Mouse (Mus musculus) ES-E14 (cell line): ENCODE measurements around the gene Mpnd.

Source experiments
- HCFC1 ChIP-seq: IDR thresholded peaks from 2 replicates; pipeline ENCODE4 v1.6.1; 2012; ENCODE audit warnings: low read length, inconsistent platforms, borderline replicate concordance; ENCODE audit not compliant: insufficient read depth
- MAFK ChIP-seq: IDR thresholded peaks from 2 replicates; pipeline ENCODE4 v1.6.1; 2014; ENCODE audit warnings: mild to moderate bottlenecking, low read depth, low read length, inconsistent platforms; ENCODE audit not compliant: insufficient read depth
- ZC3H11A ChIP-seq: IDR thresholded peaks from 2 replicates; pipeline ENCODE4 v1.6.1; 2012; ENCODE audit warnings: low read depth, mild to moderate bottlenecking, inconsistent platforms, low read length, borderline replicate concordance
- ZNF384 ChIP-seq: IDR thresholded peaks from 2 replicates; pipeline ENCODE4 v1.6.1; 2012; ENCODE audit warnings: low read depth, low read length, inconsistent platforms

DNA sequence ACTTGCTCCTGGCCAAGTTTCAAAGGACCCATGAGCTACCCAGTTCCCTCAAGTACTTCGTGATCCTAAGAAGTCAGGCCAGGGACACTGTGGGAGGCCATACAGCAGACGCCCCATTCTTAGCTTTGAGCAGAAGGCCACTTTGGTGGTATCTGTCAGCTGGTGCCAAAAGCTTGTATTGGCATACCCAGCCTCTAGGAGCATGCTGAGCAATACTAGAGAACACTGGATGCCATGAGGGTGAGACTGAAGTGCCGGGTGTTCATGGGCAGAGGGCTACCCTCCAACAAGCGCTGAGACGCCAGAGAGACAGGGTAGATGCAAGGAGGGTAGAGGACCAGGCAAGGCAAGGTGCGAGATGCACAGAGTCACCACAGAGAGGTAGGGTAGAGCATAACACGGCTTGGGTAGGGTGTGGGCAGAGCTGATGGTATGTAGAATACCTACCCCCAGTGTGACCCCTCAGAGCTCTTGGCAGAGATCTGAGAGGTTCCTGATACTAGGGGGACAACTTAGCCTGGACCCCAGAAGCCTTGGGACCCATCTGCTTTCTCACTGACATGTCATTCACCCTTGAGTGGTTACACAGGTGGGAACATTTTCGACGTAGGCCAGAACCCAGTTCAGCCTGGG lies 24.8 kb downstream of the Mpnd start:
- TF ChIP-seq MAFK (no peak), ZNF384 (no peak), HCFC1 (no peak), ZC3H11A (no peak)
